Mouse (Mus musculus): ENCODE data around the gene Smc5. TPM values are rescaled to one million over a fixed set of nuclear protein-coding genes. Genes with fewer than 3 reads are reported as not detected.

The Smc5 gene
- polyA plus RNA-seq, 1 experiment from 2014 or later = 23.5 TPM

- H3K36me3 ChIP-seq = peaks cover 3% of the 10 kb centered on the region; the same call in 1 of the 2 replicates
- peak overlapping the region; percentile 91 for H3K4me3 ChIP-seq
- 60% methylated on average over 3 of the region's 4 CpGs for WGBS (ENCODE audit: insufficient replicate concordance)
- H3K9me3 ChIP-seq (replicated peaks) = no peaks in the 10 kb centered on the region
- no peak; the same call in 1 of the 2 replicates for ATAC-seq
- peak overlapping the region; percentile 91 for H3K9ac ChIP-seq
- H3K4me1 ChIP-seq = peaks cover 21% of the 10 kb centered on the region
- 0 out of 2 replicates have a peak overlapping the region, but pooled peaks have one; percentile 81 for H3K27ac ChIP-seq
- no peaks in the 10 kb centered on the region for H3K27me3 ChIP-seq (replicated peaks)
- peak overlapping the region; percentile 79 for H3K4me2 ChIP-seq
These were observed 492 bp upstream of the Smc5 start for GRCm38 (mm10) chr19:23274054-23274724.

- no peak overlapping the region for H3K27ac ChIP-seq
These were observed 16.9 kb downstream of the Smc5 start for GRCm38 (mm10) chr19:23256771-23257170.

GRCm38 (mm10) chr19:23246473-23246872, 27.2 kb downstream of the Smc5 start:
- WGBS (ENCODE audit: insufficient replicate concordance) = 81% methylated on average over 2 of the region's 2 CpGs

More at GRCm38 (mm10) chr19:23256771-23257170, 16.9 kb downstream of the Smc5 start:
- H3K36me3 ChIP-seq = peaks cover 73% of the 10 kb centered on the region
- 88% methylated on average over 9 of the region's 9 CpGs for WGBS (ENCODE audit: insufficient replicate concordance)
- no peaks in the 10 kb centered on the region for H3K4me1 ChIP-seq
- H3K4me3 ChIP-seq = no peak overlapping the region
- H3K27me3 ChIP-seq (replicated peaks) = no peaks in the 10 kb centered on the region
- H3K9me3 ChIP-seq (replicated peaks) = no peaks in the 10 kb centered on the region
- ATAC-seq = no peak
- H3K9ac ChIP-seq = no peak overlapping the region
- no peak overlapping the region for H3K4me2 ChIP-seq

GRCm38 (mm10) chr19:23225065-23225464, 48.6 kb downstream of the Smc5 start:
- no peak overlapping the region for H3K9ac ChIP-seq
- WGBS (ENCODE audit: insufficient replicate concordance) = 70% methylated on average over 4 of the region's 4 CpGs
- no peaks in the 10 kb centered on the region for H3K9me3 ChIP-seq (replicated peaks)
- no peak overlapping the region for H3K4me3 ChIP-seq
- H3K4me2 ChIP-seq = no peak overlapping the region
- no peak overlapping the region for H3K27ac ChIP-seq
- ATAC-seq = no peak
- H3K36me3 ChIP-seq = peaks cover 61% of the 10 kb centered on the region
- no peaks in the 10 kb centered on the region for H3K4me1 ChIP-seq
- no peaks in the 10 kb centered on the region for H3K27me3 ChIP-seq (replicated peaks)

More at GRCm38 (mm10) chr19:23246473-23246872, 27.2 kb downstream of the Smc5 start:
- no peaks in the 10 kb centered on the region for H3K9me3 ChIP-seq (replicated peaks)
- no peaks in the 10 kb centered on the region for H3K27me3 ChIP-seq (replicated peaks)
- no peaks in the 10 kb centered on the region for H3K4me1 ChIP-seq
- H3K36me3 ChIP-seq = peaks cover 44% of the 10 kb centered on the region
- H3K4me3 ChIP-seq = no peak overlapping the region
- H3K9ac ChIP-seq = no peak overlapping the region
- H3K27ac ChIP-seq = no peak overlapping the region
- no peak for ATAC-seq
- H3K4me2 ChIP-seq = no peak overlapping the region

- Histone ChIP-seq H3K9me3 (replicated peaks) (no peaks in the 10 kb centered on the region), H3K27me3 (replicated peaks) (no peaks in the 10 kb centered on the region), H3K27ac (no peak overlapping the region), H3K4me2 (no peak overlapping the region), H3K4me1 (no peaks in the 10 kb centered on the region), H3K36me3 (peaks cover 77% of the 10 kb centered on the region), H3K9ac (no peak overlapping the region), H3K4me3 (no peak overlapping the region)
- 89% methylated on average over 8 of the region's 8 CpGs for WGBS (ENCODE audit: insufficient replicate concordance)
- ATAC-seq = no peak
These were observed 59.4 kb downstream of the Smc5 start for GRCm38 (mm10) chr19:23214326-23214725.

GRCm38 (mm10) chr19:23211325-23211724, 62.4 kb downstream of the Smc5 start:
- Histone ChIP-seq H3K36me3 (peaks cover 72% of the 10 kb centered on the region), H3K4me1 (no peaks in the 10 kb centered on the region), H3K9ac (no peak overlapping the region), H3K9me3 (replicated peaks) (no peaks in the 10 kb centered on the region), H3K27me3 (replicated peaks) (no peaks in the 10 kb centered on the region), H3K4me3 (no peak overlapping the region), H3K27ac (no peak overlapping the region), H3K4me2 (no peak overlapping the region)
- WGBS (ENCODE audit: insufficient replicate concordance) = 84% methylated on average over 6 of the region's 6 CpGs
- ATAC-seq = no peak

GRCm38 (mm10) chr19:23203505-23204053, 70.1 kb downstream of the Smc5 start:
- peak; percentile 82 for ATAC-seq
- 36% methylated on average over 3 of the region's 3 CpGs for WGBS (ENCODE audit: insufficient replicate concordance)

GRCm38 (mm10) chr19:23202106-23202505, 71.6 kb downstream of the Smc5 start:
- Histone ChIP-seq H3K4me1 (peaks cover 21% of the 10 kb centered on the region), H3K4me2 (no peak overlapping the region), H3K9ac (no peak overlapping the region), H3K36me3 (peaks cover 58% of the 10 kb centered on the region), H3K27ac (no peak overlapping the region), H3K27me3 (replicated peaks) (no peaks in the 10 kb centered on the region), H3K9me3 (replicated peaks) (no peaks in the 10 kb centered on the region), H3K4me3 (no peak overlapping the region)
- ATAC-seq = no peak
- WGBS (ENCODE audit: insufficient replicate concordance) = 87% methylated on average over 5 of the region's 5 CpGs

More at GRCm38 (mm10) chr19:23203505-23204053, 70.1 kb downstream of the Smc5 start:
- Histone ChIP-seq H3K36me3 (peaks cover 60% of the 10 kb centered on the region), H3K4me1 (peaks cover 21% of the 10 kb centered on the region), H3K27me3 (replicated peaks) (no peaks in the 10 kb centered on the region), H3K9me3 (replicated peaks) (no peaks in the 10 kb centered on the region), H3K4me2 (no peak overlapping the region), H3K4me3 (no peak overlapping the region), H3K27ac (no peak overlapping the region), H3K9ac (no peak overlapping the region)

GRCm38 (mm10) chr19:23193076-23193475, 80.6 kb downstream of the Smc5 start:
- ATAC-seq = no peak
- Histone ChIP-seq H3K36me3 (peaks cover 15% of the 10 kb centered on the region), H3K27me3 (replicated peaks) (no peaks in the 10 kb centered on the region), H3K4me3 (no peak overlapping the region), H3K4me2 (no peak overlapping the region), H3K27ac (no peak overlapping the region), H3K4me1 (no peaks in the 10 kb centered on the region), H3K9me3 (replicated peaks) (no peaks in the 10 kb centered on the region), H3K9ac (no peak overlapping the region)
- WGBS (ENCODE audit: insufficient replicate concordance) = 36% methylated on average over 3 of the region's 3 CpGs

- Histone ChIP-seq H3K9ac (no peak overlapping the region), H3K4me2 (no peak overlapping the region), H3K4me1 (no peaks in the 10 kb centered on the region), H3K4me3 (no peak overlapping the region), H3K27ac (no peak overlapping the region), H3K27me3 (replicated peaks) (no peaks in the 10 kb centered on the region), H3K9me3 (replicated peaks) (no peaks in the 10 kb centered on the region), H3K36me3 (peaks cover 9% of the 10 kb centered on the region; the same call in 1 of the 2 replicates)
- 90% methylated on average over 6 of the region's 6 CpGs for WGBS (ENCODE audit: insufficient replicate concordance)
- no peak for ATAC-seq
These were observed 82.2 kb downstream of the Smc5 start for GRCm38 (mm10) chr19:23191486-23191885.

- no peak overlapping the region for H3K27ac ChIP-seq
- H3K9me3 ChIP-seq (replicated peaks) = no peaks in the 10 kb centered on the region
- H3K4me1 ChIP-seq = peaks cover 4% of the 10 kb centered on the region; the same call in 1 of the 2 replicates
- H3K27me3 ChIP-seq (replicated peaks) = no peaks in the 10 kb centered on the region
- no peak overlapping the region for H3K9ac ChIP-seq
- H3K4me2 ChIP-seq = no peak overlapping the region
- ATAC-seq = no peak
- H3K36me3 ChIP-seq = peaks cover 10% of the 10 kb centered on the region
- 84% methylated on average over 1 of the region's 1 CpGs for WGBS (ENCODE audit: insufficient replicate concordance)
- no peak overlapping the region for H3K4me3 ChIP-seq
These were observed 84.0 kb downstream of the Smc5 start for GRCm38 (mm10) chr19:23189744-23190143.

- WGBS (ENCODE audit: insufficient replicate concordance) = 73% methylated on average over 7 of the region's 7 CpGs
- Histone ChIP-seq H3K9ac (no peak overlapping the region), H3K27me3 (replicated peaks) (no peaks in the 10 kb centered on the region), H3K4me2 (no peak overlapping the region), H3K36me3 (peaks cover 14% of the 10 kb centered on the region), H3K4me1 (peaks cover 11% of the 10 kb centered on the region), H3K9me3 (replicated peaks) (no peaks in the 10 kb centered on the region), H3K27ac (no peak overlapping the region), H3K4me3 (no peak overlapping the region)
- ATAC-seq = no peak
These were observed 84.7 kb downstream of the Smc5 start for GRCm38 (mm10) chr19:23188986-23189385.

Measured in liver, embryonic 12.5 days (tissue).